ENCODE assay signal across 8 mouse cellular contexts in the genomic region with DNA sequence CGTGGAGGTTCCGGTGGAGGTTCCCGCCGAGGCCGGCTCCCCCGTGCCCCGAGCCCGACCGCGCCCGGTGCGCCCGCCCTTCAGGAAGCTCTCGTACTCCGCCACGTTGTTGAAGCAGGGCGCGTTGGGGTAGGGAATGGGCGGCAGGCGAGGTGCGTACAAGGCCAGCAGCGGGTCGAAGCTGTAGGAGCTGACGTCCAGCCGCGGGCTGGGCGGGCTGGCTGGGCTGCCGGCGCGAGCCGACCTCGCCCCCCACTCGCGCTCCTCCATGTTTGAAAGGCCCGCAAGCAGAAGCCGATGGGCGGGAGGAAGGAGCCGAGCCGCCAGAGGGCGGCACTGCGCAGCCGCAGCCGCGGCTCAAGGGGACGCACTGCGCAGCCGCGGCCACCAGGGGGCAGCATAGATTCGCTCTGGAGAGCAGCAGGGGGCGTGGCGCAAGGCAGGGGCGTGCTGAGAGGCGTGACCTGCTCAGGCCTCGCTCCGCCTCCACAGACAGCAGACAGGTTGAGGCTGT. TPM values are rescaled to one million over a fixed set of nuclear protein-coding genes. Genes with fewer than 3 reads are reported as not detected.
DNase-seq lines count a peak whose midpoint lies in the region; ATAC-seq lines count a peak whose summit lies in the region.

A gene (minus strand): TSS at position 293 of the 514 bp plus-strand sequence.

- WGBS in embryonic facial prominence, embryonic 14.5 days = 1% methylated on average over 19 of the region's 55 CpGs
- under 1% methylated on average over 54 of the region's 55 CpGs for WGBS in kidney, embryonic 14.5 days
- WGBS in limb, embryonic 15.5 days = under 1% methylated on average over 52 of the region's 55 CpGs

- H3K27ac ChIP-seq in embryonic facial prominence, embryonic 14.5 days (replicated peaks; ENCODE audit: low read depth, low read length) = no peak within 1 kb of the TSS
- H3K27ac ChIP-seq in kidney, embryonic 14.5 days (ENCODE audit: low read depth, low read length) = 0 out of 2 replicates have a peak within 1 kb of the TSS, but pooled peaks have one; percentile 6
- H3K27ac ChIP-seq in limb, embryonic 15.5 days = peak within 1 kb of the TSS; percentile 50

- H3K9ac ChIP-seq in embryonic facial prominence, embryonic 14.5 days (ENCODE audit: low read depth, low read length) = peak within 1 kb of the TSS; percentile 83
- peak within 1 kb of the TSS; percentile 86 for H3K9ac ChIP-seq in kidney, embryonic 14.5 days (ENCODE audit: low read depth, low read length)
- H3K9ac ChIP-seq in limb, embryonic 15.5 days = peak within 1 kb of the TSS; percentile 75

- no peaks in the 10 kb centered on the region for H3K9me3 ChIP-seq in embryonic facial prominence, embryonic 14.5 days (ENCODE audit: control insufficient read depth, low read length)
- H3K9me3 ChIP-seq in kidney, embryonic 14.5 days (ENCODE audit: control insufficient read depth, low read length) = no peaks in the 10 kb centered on the region
- H3K9me3 ChIP-seq in limb, embryonic 15.5 days = no peaks in the 10 kb centered on the region

- no peaks in the 10 kb centered on the region for H3K27me3 ChIP-seq in embryonic facial prominence, embryonic 14.5 days (replicated peaks; ENCODE audit: control insufficient read depth, insufficient read depth, low read length)
- H3K27me3 ChIP-seq in kidney, embryonic 14.5 days (ENCODE audit: control insufficient read depth, insufficient read depth, low read length) = no peaks in the 10 kb centered on the region
- H3K27me3 ChIP-seq in limb, embryonic 15.5 days = no peaks in the 10 kb centered on the region

- ATAC-seq in embryonic facial prominence, embryonic 14.5 days (ENCODE audit: low read depth) = peak; percentile 91
- peak; percentile 91 for ATAC-seq in kidney, embryonic 14.5 days (ENCODE audit: low FRiP score, low TSS enrichment)
- peak; percentile 85 for ATAC-seq in limb, embryonic 15.5 days (ENCODE audit: insufficient number of reproducible peaks, low FRiP score, low TSS enrichment, low read depth)

- H3K4me1 ChIP-seq in embryonic facial prominence, embryonic 14.5 days (ENCODE audit: control insufficient read depth, insufficient read depth, low read length) = peaks cover 13% of the 10 kb centered on the region
- peaks cover 12% of the 10 kb centered on the region for H3K4me1 ChIP-seq in kidney, embryonic 14.5 days (ENCODE audit: control insufficient read depth, insufficient read depth, low read length)
- peaks cover 15% of the 10 kb centered on the region for H3K4me1 ChIP-seq in limb, embryonic 15.5 days

- peak within 1 kb of the TSS; percentile 84 for H3K4me3 ChIP-seq in embryonic facial prominence, embryonic 14.5 days (ENCODE audit: low read depth, low read length)
- peak within 1 kb of the TSS; percentile 86 for H3K4me3 ChIP-seq in kidney, embryonic 14.5 days (ENCODE audit: low read length)
- H3K4me3 ChIP-seq in limb, embryonic 15.5 days = peak within 1 kb of the TSS; percentile 93

- H3K36me3 ChIP-seq in embryonic facial prominence, embryonic 14.5 days (ENCODE audit: control insufficient read depth, insufficient read depth, low read length) = peaks cover 17% of the 10 kb centered on the region
- peaks cover 16% of the 10 kb centered on the region; the same call in 1 of the 2 replicates for H3K36me3 ChIP-seq in kidney, embryonic 14.5 days (ENCODE audit: control insufficient read depth, insufficient read depth, low read length)
- peaks cover 12% of the 10 kb centered on the region for H3K36me3 ChIP-seq in limb, embryonic 15.5 days

- peak within 1 kb of the TSS; percentile 89 for H3K4me2 ChIP-seq in embryonic facial prominence, embryonic 14.5 days (ENCODE audit: low read depth, low read length)
- peak within 1 kb of the TSS; percentile 89 for H3K4me2 ChIP-seq in kidney, embryonic 14.5 days (replicated peaks; ENCODE audit: low read depth, low read length)
- H3K4me2 ChIP-seq in limb, embryonic 15.5 days = peak within 1 kb of the TSS; percentile 84

- DNase-seq in 3T3-L1 (ENCODE audit: low read depth, low spot score) = peak; percentile 88
- peak; percentile 98 to 99 for DNase-seq in adrenal gland, postnatal 4 days (ENCODE audit: low spot score in 2 of 2)
- peak; percentile 93 for DNase-seq in embryonic facial prominence, embryonic 14.5 days (ENCODE audit: low spot score)
- DNase-seq in heart, adult 9 months (ENCODE audit: low spot score in 2 of 2) = peak; percentile 90 to 95
- DNase-seq in monocyte, adult 2 months (ENCODE audit: low read depth in 1 of 2, low spot score in 2 of 2) = peak; percentile 95 to 99
- peak; percentile 94 for DNase-seq in spleen, postnatal 36 days (ENCODE audit: low spot score in 2 of 2)

RNA-seq across cellular contexts. Expression of the gene that starts here (rescaled TPM):
- total RNA-seq in adrenal gland, postnatal 4 days (2021) = 10 to 100 TPM; 10.0 to 12.4 TPM
- 8.3 TPM in 2 replicates for polyA plus RNA-seq in embryonic facial prominence, embryonic 14.5 days (2014; fragmentation: Nextera tagmentation; extraction: Ambion mirVana)
- 6.0 and 8.8 TPM in 2 replicates for polyA plus RNA-seq in kidney, embryonic 14.5 days (2014; fragmentation: Nextera tagmentation; extraction: Ambion mirVana)
- 4.1 and 5.6 TPM in 2 replicates for polyA plus RNA-seq in limb, embryonic 15.5 days (2015; fragmentation: Nextera tagmentation; extraction: Ambion mirVana)
